Mouse (Mus musculus) G1E (cell line): Measurements from ENCODE around the gene Cdk2ap1. TPM values are rescaled to one million over a fixed set of nuclear protein-coding genes. Genes with fewer than 3 reads are reported as not detected.
"Not testable (repeated sequence)": the region's sequence is repeated elsewhere in the genome, so short reads cannot be mapped to it uniquely, and the experiment has no call there.

Experiments
- ATAC-seq: 2 replicates; pipeline ENCODE4 v1.8.0; 2016; ENCODE audit warnings: mild to moderate bottlenecking; ENCODE audit not compliant: insufficient number of reproducible peaks, poor library complexity, low FRiP score, severe bottlenecking; ENCODE audit errors: extremely low read depth
- DNase-seq: peaks from one replicate; pipeline ENCODE4 v3.0.0; 2012; ENCODE audit warnings: low spot score
- H3K27me3 ChIP-seq: 2 replicates; pipeline ENCODE4 v1.6.1; 2012; ENCODE audit warnings: mild to moderate bottlenecking, low read length, inconsistent platforms; ENCODE audit not compliant: insufficient read depth
- H3K36me3 ChIP-seq: replicated peaks from 2 replicates; pipeline ENCODE3; 2012; ENCODE audit warnings: mild to moderate bottlenecking, inconsistent platforms
- H3K4me1 ChIP-seq: 2 replicates; pipeline ENCODE4 v1.6.1; 2012; ENCODE audit warnings: low read depth, low read length, inconsistent platforms, mixed read lengths; ENCODE audit not compliant: insufficient read depth
- H3K4me3 ChIP-seq: 2 replicates; pipeline ENCODE4 v1.5.1; 2012; ENCODE audit warnings: low read depth, mild to moderate bottlenecking, inconsistent platforms, low read length, moderate library complexity, mixed read lengths
- H3K9me3 ChIP-seq: replicated peaks from 2 replicates; pipeline ENCODE4 v1.6.1; 2012; ENCODE audit warnings: inconsistent platforms
- CTCF ChIP-seq: IDR thresholded peaks from 2 replicates; pipeline ENCODE4 v1.5.1; 2012; ENCODE audit warnings: low read depth, low read length, inconsistent platforms, mixed read lengths
- GATA1 ChIP-seq: IDR thresholded peaks from 2 replicates; pipeline ENCODE4 v1.6.1; 2012; ENCODE audit warnings: borderline replicate concordance, low read length, inconsistent platforms, mixed read lengths
- GATA2 ChIP-seq: IDR thresholded peaks from 2 replicates; pipeline ENCODE4 v1.6.1; 2012; ENCODE audit warnings: low read depth, low read length, inconsistent platforms, borderline replicate concordance
- POLR2AphosphoS5 ChIP-seq: IDR thresholded peaks from 2 replicates; pipeline ENCODE4 v1.6.1; 2012; ENCODE audit warnings: low read depth, low read length, inconsistent platforms; ENCODE audit not compliant: insufficient replicate concordance
- TAL1 ChIP-seq: conservative IDR thresholded peaks from 2 replicates; pipeline ENCODE4 v1.6.1; 2012; ENCODE audit warnings: low read depth, low read length, inconsistent platforms, mixed read lengths
- polyA plus RNA-seq: library from polyadenylated mRNA; stranded (reverse); fragments of >175 nt; gene quantifications from 2 replicates; pipeline ENCODE4 v1.2.3, GENCODE M21; 2012
- total RNA-seq, 2 experiments: library from RNA; stranded (forward) in 1 of 2; stranded (reverse) in 1 of 2; fragments of 200-1000 nt in 1 of 2; fragments of >200 nt in 1 of 2; fragmentation: Nextera tagmentation in 1 of 2; gene quantifications; 2 replicates each; pipeline ENCODE4 v1.2.3; 2014 to 2017

The Cdk2ap1 gene
- total RNA-seq (2014; fragmentation: Nextera tagmentation) (183 and 193 TPM in 2 replicates), total RNA-seq (2017) (150 and 200 TPM in 2 replicates), polyA plus RNA-seq (145 and 163 TPM in 2 replicates)

- not testable (repeated sequence) for H3K4me1 ChIP-seq, H3K27me3 ChIP-seq, H3K4me3 ChIP-seq, ATAC-seq, DNase-seq, H3K36me3 ChIP-seq, H3K9me3 ChIP-seq
Observed at GRCm38 (mm10) chr5:124362982-124363381, at the start of gene Cdk2ap1. Cdk2ap1 (minus strand) TSS chr5:124363082.

GRCm38 (mm10) chr5:124412163-124412562 lies 49.3 kb upstream of the Cdk2ap1 start:
- Histone ChIP-seq H3K4me3 (no peak overlapping the region), H3K36me3 (peaks cover 73% of the 10 kb centered on the region), H3K9me3 (no peaks in the 10 kb centered on the region), H3K4me1 (peaks cover 43% of the 10 kb centered on the region), H3K27me3 (no peaks in the 10 kb centered on the region)
- DNase-seq, result peak; percentile 15
- no peak for TF ChIP-seq CTCF
- no peak for TF ChIP-seq TAL1
- no peak for TF ChIP-seq POLR2AphosphoS5
- no peak for TF ChIP-seq GATA2
- no peak for TF ChIP-seq GATA1
- peak; percentile 82 for ATAC-seq

- no peaks in the 10 kb centered on the region for H3K27me3 ChIP-seq
- H3K4me3 ChIP-seq, result no peak overlapping the region
- H3K9me3 ChIP-seq, result no peaks in the 10 kb centered on the region
- H3K36me3 ChIP-seq, result peaks cover 75% of the 10 kb centered on the region
- DNase-seq (no peak), ATAC-seq (no peak)
- no peak for TF ChIP-seq POLR2AphosphoS5
- TF ChIP-seq GATA2, result no peak
- TF ChIP-seq TAL1, result no peak
- TF ChIP-seq CTCF, result no peak
- TF ChIP-seq GATA1, result no peak
- peaks cover 35% of the 10 kb centered on the region for H3K4me1 ChIP-seq
Observed at GRCm38 (mm10) chr5:124410808-124411207, 47.9 kb upstream of the Cdk2ap1 start.

- no peak overlapping the region for H3K4me3 ChIP-seq
- ATAC-seq, result no peak
- H3K36me3 ChIP-seq, result peaks cover 98% of the 10 kb centered on the region
Observed at GRCm38 (mm10) chr5:124393726-124394125, 30.8 kb upstream of the Cdk2ap1 start.

GRCm38 (mm10) chr5:124392412-124392811 lies 29.5 kb upstream of the Cdk2ap1 start:
- no peak for DNase-seq
- Histone ChIP-seq H3K9me3 (no peaks in the 10 kb centered on the region), H3K36me3 (peaks cover 96% of the 10 kb centered on the region), H3K27me3 (no peaks in the 10 kb centered on the region), H3K4me3 (no peak overlapping the region), H3K4me1 (peaks cover 15% of the 10 kb centered on the region)
- TF ChIP-seq TAL1, result peak; percentile 29
- no peak for TF ChIP-seq POLR2AphosphoS5
- ATAC-seq, result no peak

More at GRCm38 (mm10) chr5:124393726-124394125, 30.8 kb upstream of the Cdk2ap1 start:
- H3K27me3 ChIP-seq, result no peaks in the 10 kb centered on the region
- no peak for DNase-seq
- H3K4me1 ChIP-seq, result peaks cover 15% of the 10 kb centered on the region
- no peak for TF ChIP-seq POLR2AphosphoS5
- no peak for TF ChIP-seq GATA2
- no peak for TF ChIP-seq TAL1
- TF ChIP-seq GATA1, result no peak
- no peak for TF ChIP-seq CTCF
- no peaks in the 10 kb centered on the region for H3K9me3 ChIP-seq

- DNase-seq (no peak), ATAC-seq (no peak)
- Histone ChIP-seq H3K4me3 (no peak overlapping the region), H3K9me3 (no peaks in the 10 kb centered on the region), H3K27me3 (no peaks in the 10 kb centered on the region), H3K36me3 (peaks cover 93% of the 10 kb centered on the region), H3K4me1 (peaks cover 6% of the 10 kb centered on the region; the same call in 1 of the 2 replicates)
- TF ChIP-seq CTCF (0 out of 2 replicates have a peak, but pooled peaks have one; percentile 5), POLR2AphosphoS5 (no peak)
Observed at GRCm38 (mm10) chr5:124387932-124388331, 25.1 kb upstream of the Cdk2ap1 start.

- TF ChIP-seq GATA1 (no peak), POLR2AphosphoS5 (no peak), GATA2 (no peak), CTCF (no peak), TAL1 (no peak)
- H3K36me3 ChIP-seq, result peaks cover 93% of the 10 kb centered on the region
- ATAC-seq (no peak), DNase-seq (no peak)
- no peaks in the 10 kb centered on the region; the same call in 1 of the 2 replicates for H3K4me1 ChIP-seq
- no peaks in the 10 kb centered on the region for H3K27me3 ChIP-seq
- H3K4me3 ChIP-seq, result no peak overlapping the region
- H3K9me3 ChIP-seq, result no peaks in the 10 kb centered on the region
Observed at GRCm38 (mm10) chr5:124380121-124380520, 17.2 kb upstream of the Cdk2ap1 start.
